Mouse (Mus musculus) stomach, postnatal 0 days (tissue): ENCODE measurements at regions not wholly inside any gene's neighbourhood (a gene's known extent, or its start where the extent isn't known, plus 50 kb on each side); places are given as distances from the start of the nearest gene placed in this dataset.

Experiments
- ATAC-seq: fragments of 200-750 bp; cut with Nextera tagmentation; 2 replicates; pipeline ENCODE4 v1.8.0; 2017; ENCODE audit not compliant: low FRiP score, low TSS enrichment
- DNase-seq: peaks from one replicate; pipeline ENCODE4 v3.0.0-alpha.2; 2016; ENCODE audit warnings: low spot score
- H3K27ac ChIP-seq: fragments of 300-500 bp; sonication (generic); replicated peaks from 2 replicates; pipeline ENCODE4 v1.5.1; 2014; ENCODE audit warnings: mild to moderate bottlenecking, control low read depth
- H3K27me3 ChIP-seq: fragments of 300-500 bp; sonication (generic); 2 replicates; pipeline ENCODE4 v1.6.1; 2014; ENCODE audit warnings: low read length; ENCODE audit not compliant: control insufficient read depth, insufficient read depth
- H3K36me3 ChIP-seq: fragments of 300-500 bp; sonication (generic); 2 replicates; pipeline ENCODE4 v1.6.1; 2014; ENCODE audit warnings: low read length, mixed read lengths; ENCODE audit not compliant: control insufficient read depth, insufficient read depth
- H3K4me1 ChIP-seq: fragments of 300-500 bp; sonication (generic); replicated peaks from 2 replicates; pipeline ENCODE4 v1.6.1; 2014; ENCODE audit warnings: antibody characterized with exemption; ENCODE audit not compliant: control insufficient read depth, insufficient read depth
- H3K4me2 ChIP-seq: fragments of 300-500 bp; sonication (generic); replicated peaks from 2 replicates; pipeline ENCODE4 v1.6.1; 2014; ENCODE audit warnings: low read depth, mild to moderate bottlenecking, control low read depth, moderate library complexity
- H3K4me3 ChIP-seq: fragments of 300-500 bp; sonication (generic); 2 replicates; pipeline ENCODE4 v1.5.1; 2014; ENCODE audit warnings: low read depth, low read length, control low read depth
- H3K9ac ChIP-seq: fragments of 300-500 bp; sonication (generic); 2 replicates; pipeline ENCODE4 v1.6.1; 2014; ENCODE audit warnings: mild to moderate bottlenecking, low read length, control low read depth, mixed read lengths
- H3K9me3 ChIP-seq: fragments of 300-500 bp; sonication (generic); 2 replicates; pipeline ENCODE4 v1.6.1; 2016; ENCODE audit warnings: low read length; ENCODE audit not compliant: control insufficient read depth
- CTCF ChIP-seq: IDR thresholded peaks from 2 replicates; pipeline ENCODE4 v1.5.1; 2016; ENCODE audit warnings: antibody characterized with exemption, low read depth, mild to moderate bottlenecking, moderate library complexity
- EP300 ChIP-seq: optimal IDR thresholded peaks from 2 replicates; pipeline ENCODE3; 2016; ENCODE audit warnings: antibody characterized with exemption
- WGBS: fragments of 180-500 bp; shearing (Covaris S2); extraction: QIAGEN DNeasy Blood & Tissue Kit; methylation state at CpG from one replicate; pipeline ENCODE4 v1.1.7; 2014; 5-methylcytosine and 5-hydroxymethylcytosine counted together

DNA sequence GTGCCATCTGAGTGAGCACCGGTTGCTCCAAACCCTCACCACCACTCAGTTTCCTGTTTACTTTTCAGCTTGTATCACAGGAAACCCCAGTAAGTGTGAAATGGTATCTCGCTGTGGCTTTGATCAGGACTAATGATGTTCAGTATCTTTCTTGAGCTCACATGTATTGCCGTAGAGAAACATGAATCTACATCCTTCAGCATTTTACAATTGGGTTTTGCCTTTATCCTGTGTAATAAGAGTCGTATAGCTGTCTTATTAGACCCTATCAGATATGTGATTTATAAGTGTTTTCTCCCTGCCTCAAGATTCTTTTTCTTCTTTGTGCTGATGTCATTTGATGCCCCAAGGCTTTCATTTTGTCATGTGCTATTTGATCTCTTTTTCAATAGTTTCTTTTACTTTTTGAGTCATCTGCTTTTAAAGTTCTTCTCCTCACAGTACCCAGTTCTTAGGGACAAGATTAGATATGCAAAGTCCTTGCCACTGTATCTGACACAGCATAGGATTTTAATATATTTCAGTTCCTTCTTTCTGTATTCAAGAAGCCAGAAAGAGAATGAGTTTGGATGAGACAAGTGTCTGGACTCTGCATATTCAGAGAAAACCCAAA lies 246.0 kb downstream of the Tle4 start:
- H3K27me3 ChIP-seq, result no peaks in the 10 kb centered on the region
- no peak for DNase-seq
- H3K9ac ChIP-seq, result no peak overlapping the region
- no peak overlapping the region for H3K4me3 ChIP-seq
- no peak overlapping the region for H3K4me2 ChIP-seq
- no peaks in the 10 kb centered on the region for H3K36me3 ChIP-seq
- no peaks in the 10 kb centered on the region for H3K9me3 ChIP-seq
- ATAC-seq, result no peak
- H3K27ac ChIP-seq, result no peak overlapping the region
- TF ChIP-seq CTCF (no peak), EP300 (no peak)
- WGBS, result 63% methylated on average over 4 of the region's 4 CpGs
- no peaks in the 10 kb centered on the region for H3K4me1 ChIP-seq

DNA sequence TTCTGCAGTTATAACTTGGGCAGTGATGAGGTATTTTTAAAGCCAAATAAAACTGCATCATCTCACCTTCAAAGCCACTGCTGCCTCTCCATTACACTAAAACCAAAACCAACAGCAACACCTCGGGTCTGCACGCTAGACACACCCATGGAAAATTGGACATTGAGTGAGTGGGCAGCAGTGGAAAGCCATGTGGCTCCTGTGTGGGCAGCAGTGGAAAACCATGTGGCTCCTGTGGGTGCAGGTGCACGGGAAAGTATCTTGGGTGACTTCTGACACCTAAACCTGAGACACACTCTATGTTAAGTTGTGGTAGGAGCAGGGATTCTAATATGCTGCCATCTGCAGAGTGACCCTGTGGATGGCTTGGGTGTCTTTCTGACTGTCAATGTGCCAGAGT lies 245.3 kb downstream of the Tle4 start:
- 87% methylated on average over 3 of the region's 3 CpGs for WGBS
- DNase-seq (no peak), ATAC-seq (no peak)
- no peaks in the 10 kb centered on the region for H3K27me3 ChIP-seq
- H3K9me3 ChIP-seq, result no peaks in the 10 kb centered on the region
- TF ChIP-seq EP300, result no peak
- TF ChIP-seq CTCF, result no peak
- H3K27ac ChIP-seq, result no peak overlapping the region
- no peak overlapping the region for H3K4me3 ChIP-seq
- no peaks in the 10 kb centered on the region for H3K4me1 ChIP-seq
- no peaks in the 10 kb centered on the region for H3K36me3 ChIP-seq
- H3K4me2 ChIP-seq, result no peak overlapping the region
- no peak overlapping the region for H3K9ac ChIP-seq

DNA sequence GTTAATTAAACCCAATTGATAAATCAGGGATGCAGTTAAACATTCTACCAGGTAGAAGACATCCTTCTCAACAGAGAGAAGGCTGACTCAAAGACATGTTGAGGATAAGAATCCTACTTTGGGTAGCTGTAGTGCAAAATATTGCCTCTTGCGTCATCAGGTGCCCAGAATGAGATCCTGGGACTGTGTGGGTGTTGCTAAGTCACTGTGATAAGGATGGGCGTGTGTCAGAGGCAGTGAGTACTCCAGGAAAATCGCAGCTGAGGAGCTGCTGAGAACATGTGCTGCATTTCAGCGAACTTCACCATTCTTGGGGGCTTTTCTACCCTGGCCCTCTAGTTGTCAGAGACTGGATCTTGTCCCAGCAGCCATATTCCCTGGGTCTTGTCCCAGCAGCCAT lies 244.7 kb downstream of the Tle4 start:
- Histone ChIP-seq H3K4me1 (no peaks in the 10 kb centered on the region), H3K27me3 (no peaks in the 10 kb centered on the region), H3K9me3 (no peaks in the 10 kb centered on the region), H3K36me3 (no peaks in the 10 kb centered on the region), H3K27ac (no peak overlapping the region), H3K9ac (no peak overlapping the region), H3K4me3 (no peak overlapping the region), H3K4me2 (no peak overlapping the region)
- TF ChIP-seq EP300, result no peak
- ATAC-seq, result no peak
- 76% methylated on average over 4 of the region's 4 CpGs for WGBS
- DNase-seq, result no peak

GRCm38 (mm10) chr19:14355128-14355527 lies 242.7 kb downstream of the Tle4 start:
- Histone ChIP-seq H3K4me1 (no peaks in the 10 kb centered on the region), H3K4me2 (no peak overlapping the region), H3K27me3 (no peaks in the 10 kb centered on the region), H3K9ac (no peak overlapping the region), H3K36me3 (no peaks in the 10 kb centered on the region), H3K4me3 (no peak overlapping the region), H3K27ac (no peak overlapping the region), H3K9me3 (no peaks in the 10 kb centered on the region)
- TF ChIP-seq EP300 (no peak), CTCF (no peak)
- 74% methylated on average over 2 of the region's 2 CpGs for WGBS
- ATAC-seq, result no peak
- no peak for DNase-seq

- ATAC-seq, result no peak
Observed at GRCm38 (mm10) chr19:14355946-14356345, 241.9 kb downstream of the Tle4 start.

DNA sequence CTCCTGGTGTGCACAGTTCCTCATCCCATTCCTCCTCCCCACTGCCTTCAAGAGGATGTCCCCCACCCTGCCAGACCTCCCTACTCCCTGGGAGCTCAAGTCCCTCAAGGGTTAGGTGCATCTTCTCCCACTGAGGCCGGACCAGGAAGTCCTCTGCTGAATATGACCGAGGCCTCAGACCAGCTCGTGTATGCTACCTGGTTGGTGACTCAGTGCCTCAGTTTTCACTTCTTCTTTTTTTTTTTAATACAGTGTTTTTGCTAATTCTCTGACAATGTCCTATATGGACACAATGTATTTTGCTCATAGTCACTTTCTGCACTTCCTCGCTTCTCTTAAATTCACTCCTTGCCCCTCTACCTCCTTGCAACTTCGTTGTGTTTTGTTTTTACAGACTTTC lies 237.2 kb downstream of the Tle4 start:
- Histone ChIP-seq H3K4me3 (no peak overlapping the region), H3K4me2 (no peak overlapping the region), H3K27me3 (no peaks in the 10 kb centered on the region), H3K4me1 (no peaks in the 10 kb centered on the region), H3K9ac (no peak overlapping the region), H3K9me3 (no peaks in the 10 kb centered on the region), H3K36me3 (no peaks in the 10 kb centered on the region), H3K27ac (no peak overlapping the region)
- ATAC-seq (no peak), DNase-seq (no peak)
- TF ChIP-seq CTCF (no peak), EP300 (no peak)
- WGBS, result 86% methylated on average over 5 of the region's 5 CpGs

More at GRCm38 (mm10) chr19:14355946-14356345, 241.9 kb downstream of the Tle4 start:
- TF ChIP-seq CTCF, result no peak
- no peak for TF ChIP-seq EP300
- no peaks in the 10 kb centered on the region for H3K4me1 ChIP-seq
- H3K27ac ChIP-seq, result no peak overlapping the region
- H3K36me3 ChIP-seq, result no peaks in the 10 kb centered on the region
- no peak overlapping the region for H3K4me3 ChIP-seq
- H3K9me3 ChIP-seq, result no peaks in the 10 kb centered on the region
- no peak overlapping the region for H3K9ac ChIP-seq
- DNase-seq, result no peak
- no peaks in the 10 kb centered on the region for H3K27me3 ChIP-seq
- no peak overlapping the region for H3K4me2 ChIP-seq
